Mouse (Mus musculus) C2C12 (cell line): Measurements from ENCODE around the gene Kif19a.

Source experiments
- CEBPB ChIP-seq: IDR thresholded peaks from one replicate; pipeline ENCODE4 v1.6.1; 2011; ENCODE audit warnings: low read depth, mild to moderate bottlenecking, control low read depth, moderate library complexity
- CTCF ChIP-seq: IDR thresholded peaks from one replicate; pipeline ENCODE4 v1.5.1; 2011; ENCODE audit not compliant: control insufficient read depth, insufficient read depth, insufficient read length
- FOSL1 ChIP-seq: IDR thresholded peaks from one replicate; pipeline ENCODE4 v1.8.0; 2011; ENCODE audit warnings: mild to moderate bottlenecking, low read length; ENCODE audit not compliant: poor library complexity, insufficient read depth, severe bottlenecking
- MAX ChIP-seq: IDR thresholded peaks from one replicate; pipeline ENCODE4 v1.6.1; 2011; ENCODE audit warnings: mild to moderate bottlenecking, control low read depth
- MYOD1 ChIP-seq: IDR thresholded peaks from one replicate; pipeline ENCODE4 v1.6.1; 2011; ENCODE audit warnings: low read depth; ENCODE audit not compliant: control insufficient read depth, insufficient read length
- USF1 ChIP-seq: IDR thresholded peaks from one replicate; pipeline ENCODE4 v1.6.1; 2011; ENCODE audit warnings: low read depth, mild to moderate bottlenecking, control low read depth, moderate library complexity

DNA sequence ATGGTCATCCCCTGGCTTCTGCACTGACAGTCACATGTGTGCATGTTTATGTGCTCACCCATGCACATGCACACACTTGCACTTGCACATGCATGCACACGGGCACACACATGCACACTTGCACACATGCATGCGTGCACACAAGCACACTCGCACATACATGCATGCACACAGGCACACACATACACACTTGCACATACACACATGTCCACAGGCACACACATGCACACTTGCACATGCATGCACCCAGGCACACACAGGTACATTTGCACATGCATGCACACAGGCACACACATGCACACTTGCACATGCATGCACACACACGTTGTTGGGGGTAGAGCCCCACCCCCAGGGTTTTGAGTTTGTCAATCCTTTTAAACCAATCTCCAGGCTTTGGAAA, 51.7 kb downstream of the Kif19a start:
- no peak for TF ChIP-seq CTCF
- TF ChIP-seq MAX, result no peak
- no peak for TF ChIP-seq FOSL1
- TF ChIP-seq CEBPB, result no peak
- no peak for TF ChIP-seq USF1
- no peak for TF ChIP-seq MYOD1
